Mouse (Mus musculus): ENCODE measurements around the gene Gstm2. TPM values are rescaled to one million over a fixed set of nuclear protein-coding genes. Genes with fewer than 3 reads are reported as not detected.
A peak's percentile ranks its signal among the peaks of the same experiment; 100 is the strongest.
"Not testable (repeated sequence)": the region's sequence is repeated elsewhere in the genome, so short reads cannot be mapped to it uniquely, and the experiment has no call there.

Gene Gstm2
- total RNA-seq, 2 experiments from 2014 or later: 137 to 156 TPM

DNA sequence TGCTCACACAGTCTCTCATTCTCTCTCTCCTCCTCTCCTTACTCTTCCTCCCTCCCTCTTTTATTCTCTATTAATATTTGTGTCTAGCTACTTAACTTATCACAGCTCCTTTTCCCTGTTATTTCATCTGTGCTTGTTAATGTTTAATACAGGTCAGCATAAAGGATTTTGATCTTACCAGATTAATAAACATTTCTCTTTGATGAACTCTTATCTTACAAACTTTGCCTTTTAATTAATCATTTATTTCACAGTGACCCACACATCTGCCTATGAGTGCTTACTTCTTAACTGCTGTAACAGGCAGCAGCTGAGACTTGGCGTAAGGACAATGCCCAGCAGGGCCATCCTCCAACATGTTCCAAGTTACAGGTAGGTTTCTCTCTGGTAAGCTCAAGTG is 36.8 kb downstream of the Gstm2 start:
- DNase-seq (ENCODE audit: low spot score); intact Hi-C loops (cut with DNase I): not testable (repeated sequence)

- intact Hi-C loops (cut with DNase I): no loop called here
- no peak for DNase-seq (ENCODE audit: low spot score)
Measured at GRCm38 (mm10) chr3:107945729-107946128, 40.5 kb downstream of the Gstm2 start.

- DNase-seq (ENCODE audit: low spot score): no peak
- intact Hi-C loops (cut with DNase I): no loop called here
Measured at GRCm38 (mm10) chr3:107943239-107943990, 42.8 kb downstream of the Gstm2 start, which contains the start of gene Gstm6. Gstm6 (minus strand) TSS chr3:107943749.

DNA sequence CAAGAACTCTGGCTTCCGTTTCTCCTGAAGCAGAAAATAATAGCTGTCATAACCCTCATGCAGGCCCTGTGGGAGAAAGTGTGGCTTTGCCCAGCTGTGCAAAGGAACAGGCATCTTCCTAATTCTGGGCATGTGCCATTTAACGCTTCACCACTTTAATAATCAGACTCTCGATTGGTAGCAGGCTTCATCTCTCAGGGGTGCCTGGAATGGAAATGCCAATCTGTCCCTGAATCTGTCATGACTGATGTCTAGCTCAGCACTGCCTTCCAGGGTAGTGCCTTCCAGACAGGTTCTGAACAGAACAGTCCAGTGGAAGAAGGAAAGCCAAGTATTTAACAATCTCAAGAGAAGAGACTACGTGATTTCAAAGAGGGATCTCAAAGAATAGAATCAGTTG is 45.0 kb downstream of the Gstm2 start:
- intact Hi-C loops (cut with DNase I): no loop called here
- no peak for DNase-seq (ENCODE audit: low spot score)

GRCm38 (mm10) chr3:107940524-107940923 is 45.7 kb downstream of the Gstm2 start:
- DNase-seq (ENCODE audit: low spot score): no peak
- intact Hi-C loops (cut with DNase I): no loop called here

- intact Hi-C loops (cut with DNase I): loop anchor here (2.0 to 5.0 kb wide), 3 partner anchors 77 to 207 kb away; partner anchors contain the start of genes Gnai3 and Gstm1
- no peak for DNase-seq (ENCODE audit: low spot score)
Measured at GRCm38 (mm10) chr3:107939830-107940229, 46.4 kb downstream of the Gstm2 start.

DNA sequence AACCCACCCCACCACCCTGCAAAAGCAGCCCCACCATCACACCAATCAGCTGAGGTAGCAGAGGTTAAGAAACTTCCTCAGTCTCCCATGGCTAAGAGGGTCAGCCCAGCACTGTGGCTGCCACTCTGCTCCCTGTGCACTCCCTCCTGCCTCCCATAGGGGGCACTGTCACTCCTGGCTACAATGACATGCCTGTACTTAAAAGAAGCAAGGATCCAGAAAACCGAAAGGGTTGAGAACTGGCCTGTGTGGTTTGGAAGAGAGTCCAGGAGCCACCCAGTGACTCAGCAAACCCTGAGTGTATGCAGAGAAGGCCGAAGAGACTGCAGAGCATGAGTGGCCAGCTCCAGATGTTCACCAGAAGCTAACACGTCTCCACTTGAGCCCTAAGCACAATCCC is 46.9 kb downstream of the Gstm2 start:
- intact Hi-C loops (cut with DNase I): loop anchor here (2.0 to 5.0 kb wide), 3 partner anchors 78 to 208 kb away; partner anchors contain the start of genes Gnai3 and Gstm1
- DNase-seq (ENCODE audit: low spot score): peak; percentile 71

DNA sequence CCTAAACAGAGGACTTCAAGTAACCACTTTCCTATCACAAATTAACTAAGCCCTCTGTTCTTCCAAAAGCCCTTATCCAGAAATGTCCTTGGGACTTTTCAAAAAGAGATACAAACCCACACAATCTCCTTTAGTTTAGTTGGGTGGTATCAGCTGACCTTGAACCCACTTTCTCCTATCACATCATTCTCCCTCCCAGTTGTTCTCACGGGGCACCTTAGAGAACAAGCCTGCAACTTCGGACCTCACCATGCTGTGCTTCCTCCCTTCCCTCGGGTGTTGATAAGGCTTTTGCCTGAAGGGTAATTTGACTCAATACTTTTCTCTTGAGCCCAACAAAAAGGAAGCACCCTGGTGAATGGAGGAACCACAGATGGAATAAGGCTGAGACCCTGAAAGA is 50.4 kb downstream of the Gstm2 start:
- DNase-seq (ENCODE audit: low spot score): no peak
- intact Hi-C loops (cut with DNase I): loop anchor here (5.0 kb wide), 2 partner anchors 81 to 211 kb away; partner anchors contain the start of genes Gnai3 and Gstm1

DNA sequence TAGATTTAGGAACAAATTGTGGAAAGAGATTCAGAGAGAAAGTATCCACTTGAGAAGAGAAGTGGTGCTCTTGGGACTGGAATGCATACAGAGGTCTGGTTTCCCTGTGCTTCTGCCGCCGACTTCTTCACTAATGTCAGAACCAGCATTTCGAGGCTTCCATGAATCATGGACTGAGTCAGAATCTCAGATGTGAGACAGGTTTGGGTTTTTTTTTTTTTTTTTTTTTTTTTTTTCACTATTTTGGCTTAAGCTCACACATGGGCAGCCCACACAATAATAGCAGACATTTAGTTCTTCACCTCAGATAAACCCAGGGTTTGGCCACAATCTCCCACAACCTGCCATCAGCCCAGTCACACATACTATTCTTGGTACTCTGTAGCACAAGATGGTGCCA is 51.0 kb downstream of the Gstm2 start:
- DNase-seq (ENCODE audit: low spot score): no peak
- intact Hi-C loops (cut with DNase I): loop anchor here (5.0 kb wide), 2 partner anchors 82 to 212 kb away; partner anchors contain the start of genes Gnai3 and Gstm1

- intact Hi-C loops (cut with DNase I): no loop called here
- no peak for DNase-seq (ENCODE audit: low spot score)
Measured at GRCm38 (mm10) chr3:107932128-107932527, 54.1 kb downstream of the Gstm2 start.

Other genes starting within 250 kb of the Gstm2 start
- gene Csf1, start 226.0 kb downstream of the Gstm2 start, total RNA-seq (2021): 10 to 100 TPM; 46.8 to 48.6 TPM
- not detected for gene Eps8l3, start 109.2 kb downstream of the Gstm2 start, total RNA-seq (2021)
- gene Gstm5, start 90.6 kb downstream of the Gstm2 start, total RNA-seq (2021): 10 to 100 TPM; 50.1 to 51.4 TPM
- gene Gstm7, start 54.6 kb downstream of the Gstm2 start, total RNA-seq (2021): 10 to 100 TPM; 77.7 to 79.7 TPM
- 1 to 10 TPM; 1.6 to 3.2 TPM for gene Gstm6, start 42.7 kb downstream of the Gstm2 start, total RNA-seq (2021)
- gene Gstm3, start 17.2 kb downstream of the Gstm2 start, total RNA-seq (2021): not detected
- gene Gstm1, start 31.5 kb upstream of the Gstm2 start, total RNA-seq (2021): 100 to 1,000 TPM; 224 to 232 TPM
- gene Gstm4, start 58.4 kb upstream of the Gstm2 start, total RNA-seq (2021): 10 to 100 TPM; 10.9 TPM
- gene Ampd2, start 100.2 kb upstream of the Gstm2 start, total RNA-seq (2021): 1 to 10 TPM; 4.7 to 6.2 TPM
- not detected for gene Gnat2, start 106.3 kb upstream of the Gstm2 start, total RNA-seq (2021)
- gene Gnai3, start 159.7 kb upstream of the Gstm2 start, total RNA-seq (2021): 10 to 100 TPM; 18.5 to 21.3 TPM
- gene Gpr61, start 168.4 kb upstream of the Gstm2 start, total RNA-seq (2021): not detected
- gene Amigo1, start 199.9 kb upstream of the Gstm2 start, total RNA-seq (2021): 10 to 100 TPM; 12.2 to 12.5 TPM
- 1 to 10 TPM; 4.9 to 5.1 TPM for gene Cyb561d1, start 214.8 kb upstream of the Gstm2 start, total RNA-seq (2021)
- 1 to 10 TPM; 2.4 to 3.3 TPM for gene Atxn7l2, start 224.5 kb upstream of the Gstm2 start, total RNA-seq (2021)
- under 1 TPM; 0.57 to 0.87 TPM for gene Sypl2, start 240.2 kb upstream of the Gstm2 start, total RNA-seq (2021)

Measured in heart, postnatal 25 days (tissue).